Mouse (Mus musculus): ENCODE results near the gene Nrbp1. TPM values are rescaled to one million over a fixed set of nuclear protein-coding genes. Genes with fewer than 3 reads are reported as not detected.

Gene Nrbp1
- polyA plus RNA-seq, 1 experiment: 301 TPM

- Histone ChIP-seq H3K27me3 (ENCODE audit: control insufficient read depth, insufficient read depth, low read length) (no peaks in the 10 kb centered on the region), H3K36me3 (ENCODE audit: control insufficient read depth, insufficient read depth, low read length) (peaks cover 16% of the 10 kb centered on the region), H3K27ac (ENCODE audit: control insufficient read depth, insufficient read depth, low read length) (no peak overlapping the region), H3K4me3 (ENCODE audit: control insufficient read depth, insufficient read depth, low read length) (no peak overlapping the region), H3K4me1 (replicated peaks; ENCODE audit: control insufficient read depth, insufficient read depth, low read length) (0 out of 2 replicates have a peak, but pooled peaks cover 2% of the 10 kb centered on the region)
- 96% methylated on average over 8 of the region's 8 CpGs for WGBS
- TF ChIP-seq CTCF (IDR thresholded peaks at IDR 0.05; ENCODE audit: borderline replicate concordance, control insufficient read depth, extremely low read depth, insufficient read depth, low read length, poor library complexity): no peak
- no peak for TF ChIP-seq POLR2A (IDR thresholded peaks at IDR 0.05; ENCODE audit: control insufficient read depth, extremely low read depth, insufficient read depth, low read length, poor library complexity)
- DNase-seq: no peak
Observed at GRCm38 (mm10) chr5:31254901-31255300, 14.2 kb downstream of the Nrbp1 start.

GRCm38 (mm10) chr5:31255381-31255780 lies 14.7 kb downstream of the Nrbp1 start:
- WGBS: 98% methylated on average over 2 of the region's 2 CpGs
- no peak overlapping the region for H3K27ac ChIP-seq (ENCODE audit: control insufficient read depth, insufficient read depth, low read length)
- no peak overlapping the region for H3K4me3 ChIP-seq (ENCODE audit: control insufficient read depth, insufficient read depth, low read length)
- no peak for DNase-seq
- TF ChIP-seq CTCF (IDR thresholded peaks at IDR 0.05; ENCODE audit: borderline replicate concordance, control insufficient read depth, extremely low read depth, insufficient read depth, low read length, poor library complexity) (no peak), POLR2A (IDR thresholded peaks at IDR 0.05; ENCODE audit: control insufficient read depth, extremely low read depth, insufficient read depth, low read length, poor library complexity) (no peak)
- H3K4me1 ChIP-seq (replicated peaks; ENCODE audit: control insufficient read depth, insufficient read depth, low read length): 0 out of 2 replicates have a peak, but pooled peaks cover 2% of the 10 kb centered on the region
- H3K27me3 ChIP-seq (ENCODE audit: control insufficient read depth, insufficient read depth, low read length): no peaks in the 10 kb centered on the region
- H3K36me3 ChIP-seq (ENCODE audit: control insufficient read depth, insufficient read depth, low read length): peaks cover 11% of the 10 kb centered on the region

DNA sequence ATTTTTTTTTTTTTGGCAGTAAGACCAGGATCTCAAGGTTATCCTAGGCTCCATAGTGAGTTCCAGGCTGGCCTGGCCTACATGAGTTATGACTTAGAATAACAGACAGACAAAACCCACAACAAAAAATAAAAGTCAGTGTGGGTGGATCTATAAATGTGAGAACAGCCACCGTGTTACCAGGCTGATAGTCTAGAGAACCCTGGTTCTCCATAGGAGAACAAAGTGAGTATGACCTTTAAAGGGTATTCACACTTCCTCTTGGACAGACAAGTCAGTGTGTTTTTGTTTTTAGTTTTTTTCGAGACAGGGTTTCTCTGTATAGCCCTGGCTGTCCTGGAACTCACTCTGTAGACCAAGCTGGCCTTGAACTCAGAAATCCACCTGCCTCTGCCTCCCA lies 15.3 kb downstream of the Nrbp1 start:
- TF ChIP-seq POLR2A (IDR thresholded peaks at IDR 0.05; ENCODE audit: control insufficient read depth, extremely low read depth, insufficient read depth, low read length, poor library complexity): no peak
- TF ChIP-seq CTCF (IDR thresholded peaks at IDR 0.05; ENCODE audit: borderline replicate concordance, control insufficient read depth, extremely low read depth, insufficient read depth, low read length, poor library complexity): no peak
- H3K36me3 ChIP-seq (ENCODE audit: control insufficient read depth, insufficient read depth, low read length): peaks cover 5% of the 10 kb centered on the region
- WGBS: 64% methylated on average over 2 of the region's 2 CpGs

DNA sequence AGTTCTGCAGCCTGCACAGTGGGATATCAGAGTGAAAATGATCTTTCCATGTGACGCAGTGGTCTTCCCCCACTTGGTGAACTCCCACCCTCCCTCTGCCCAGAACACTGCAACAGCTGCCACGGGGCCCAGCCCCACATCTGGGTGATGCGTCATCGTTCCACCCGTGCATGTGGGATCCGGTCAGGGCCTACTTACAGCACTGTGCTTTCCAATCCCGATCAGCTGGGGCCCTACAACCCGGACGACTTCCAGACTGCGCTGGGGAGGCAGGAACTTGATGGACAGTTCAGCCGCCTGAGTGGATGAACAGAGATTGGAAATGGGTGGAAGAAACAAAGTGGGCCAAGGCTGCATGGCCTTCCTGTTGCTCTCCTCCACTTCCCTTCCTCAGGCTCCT lies 17.0 kb downstream of the Nrbp1 start:
- H3K4me1 ChIP-seq (replicated peaks; ENCODE audit: control insufficient read depth, insufficient read depth, low read length): no peaks in the 10 kb centered on the region
- 95% methylated on average over 11 of the region's 11 CpGs for WGBS
- H3K4me3 ChIP-seq (ENCODE audit: control insufficient read depth, insufficient read depth, low read length): no peak overlapping the region
- no peaks in the 10 kb centered on the region for H3K27me3 ChIP-seq (ENCODE audit: control insufficient read depth, insufficient read depth, low read length)
- TF ChIP-seq POLR2A (IDR thresholded peaks at IDR 0.05; ENCODE audit: control insufficient read depth, extremely low read depth, insufficient read depth, low read length, poor library complexity) (no peak), CTCF (IDR thresholded peaks at IDR 0.05; ENCODE audit: borderline replicate concordance, control insufficient read depth, extremely low read depth, insufficient read depth, low read length, poor library complexity) (no peak)
- DNase-seq: no peak
- no peaks in the 10 kb centered on the region for H3K36me3 ChIP-seq (ENCODE audit: control insufficient read depth, insufficient read depth, low read length)
- no peak overlapping the region for H3K27ac ChIP-seq (ENCODE audit: control insufficient read depth, insufficient read depth, low read length)

More for the DNA sequence above, 15.3 kb downstream of the Nrbp1 start:
- no peak overlapping the region for H3K4me3 ChIP-seq (ENCODE audit: control insufficient read depth, insufficient read depth, low read length)
- H3K27me3 ChIP-seq (ENCODE audit: control insufficient read depth, insufficient read depth, low read length): no peaks in the 10 kb centered on the region
- no peak for DNase-seq
- 0 out of 2 replicates have a peak, but pooled peaks cover 2% of the 10 kb centered on the region for H3K4me1 ChIP-seq (replicated peaks; ENCODE audit: control insufficient read depth, insufficient read depth, low read length)
- no peak overlapping the region for H3K27ac ChIP-seq (ENCODE audit: control insufficient read depth, insufficient read depth, low read length)

DNA sequence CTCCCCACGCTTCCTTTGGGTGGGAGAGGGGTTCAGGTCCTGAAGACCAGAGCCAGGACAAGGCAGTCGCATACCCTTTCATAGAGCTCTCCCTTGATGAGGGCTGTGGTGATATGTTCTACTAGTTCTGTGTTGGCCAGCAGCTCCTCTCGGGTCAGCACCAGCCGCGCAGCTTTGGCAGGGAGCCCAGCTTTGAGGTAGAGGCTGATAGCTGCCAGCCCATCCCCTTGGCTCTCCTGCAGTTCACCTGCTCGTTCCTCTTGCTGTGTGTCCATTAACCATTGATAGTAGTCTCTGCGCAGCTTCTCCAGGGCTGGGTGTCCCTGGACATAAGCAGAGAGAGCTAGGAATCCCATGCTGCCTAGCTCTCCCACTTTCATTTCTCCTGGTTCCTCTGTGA lies 25.4 kb downstream of the Nrbp1 start:
- no peak for DNase-seq

DNA sequence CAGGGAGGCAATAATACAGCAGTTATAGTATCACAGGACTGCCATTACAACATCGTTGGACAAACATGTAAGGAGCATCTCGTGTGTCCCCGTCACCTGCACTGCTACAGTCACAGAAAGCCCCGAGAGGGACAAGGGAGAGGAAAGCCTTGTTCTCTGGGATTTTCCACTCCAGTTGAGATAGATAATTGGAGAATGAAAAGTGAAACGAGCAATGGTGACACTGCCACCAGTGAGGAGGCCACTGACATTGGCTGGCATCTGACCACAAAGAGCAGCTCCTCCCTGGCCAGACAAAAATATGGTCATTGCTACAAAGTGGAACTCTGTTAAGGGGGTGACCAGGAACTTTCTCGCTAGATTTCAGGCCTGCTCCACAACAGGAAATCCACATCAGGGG lies 27.0 kb downstream of the Nrbp1 start:
- H3K27ac ChIP-seq (ENCODE audit: control insufficient read depth, insufficient read depth, low read length): no peak overlapping the region
- H3K4me3 ChIP-seq (ENCODE audit: control insufficient read depth, insufficient read depth, low read length): no peak overlapping the region
- DNase-seq: no peak
- no peaks in the 10 kb centered on the region for H3K27me3 ChIP-seq (ENCODE audit: control insufficient read depth, insufficient read depth, low read length)
- no peaks in the 10 kb centered on the region for H3K36me3 ChIP-seq (ENCODE audit: control insufficient read depth, insufficient read depth, low read length)
- WGBS: 68% methylated on average over 6 of the region's 6 CpGs
- TF ChIP-seq CTCF (IDR thresholded peaks at IDR 0.05; ENCODE audit: borderline replicate concordance, control insufficient read depth, extremely low read depth, insufficient read depth, low read length, poor library complexity) (no peak), POLR2A (IDR thresholded peaks at IDR 0.05; ENCODE audit: control insufficient read depth, extremely low read depth, insufficient read depth, low read length, poor library complexity) (no peak)
- H3K4me1 ChIP-seq (replicated peaks; ENCODE audit: control insufficient read depth, insufficient read depth, low read length): no peaks in the 10 kb centered on the region

More for the DNA sequence above, 25.4 kb downstream of the Nrbp1 start:
- Histone ChIP-seq H3K36me3 (ENCODE audit: control insufficient read depth, insufficient read depth, low read length) (no peaks in the 10 kb centered on the region), H3K4me3 (ENCODE audit: control insufficient read depth, insufficient read depth, low read length) (no peak overlapping the region), H3K4me1 (replicated peaks; ENCODE audit: control insufficient read depth, insufficient read depth, low read length) (no peaks in the 10 kb centered on the region), H3K27ac (ENCODE audit: control insufficient read depth, insufficient read depth, low read length) (no peak overlapping the region), H3K27me3 (ENCODE audit: control insufficient read depth, insufficient read depth, low read length) (no peaks in the 10 kb centered on the region)
- TF ChIP-seq CTCF (IDR thresholded peaks at IDR 0.05; ENCODE audit: borderline replicate concordance, control insufficient read depth, extremely low read depth, insufficient read depth, low read length, poor library complexity) (no peak), POLR2A (IDR thresholded peaks at IDR 0.05; ENCODE audit: control insufficient read depth, extremely low read depth, insufficient read depth, low read length, poor library complexity) (no peak)
- WGBS: 90% methylated on average over 7 of the region's 7 CpGs

DNA sequence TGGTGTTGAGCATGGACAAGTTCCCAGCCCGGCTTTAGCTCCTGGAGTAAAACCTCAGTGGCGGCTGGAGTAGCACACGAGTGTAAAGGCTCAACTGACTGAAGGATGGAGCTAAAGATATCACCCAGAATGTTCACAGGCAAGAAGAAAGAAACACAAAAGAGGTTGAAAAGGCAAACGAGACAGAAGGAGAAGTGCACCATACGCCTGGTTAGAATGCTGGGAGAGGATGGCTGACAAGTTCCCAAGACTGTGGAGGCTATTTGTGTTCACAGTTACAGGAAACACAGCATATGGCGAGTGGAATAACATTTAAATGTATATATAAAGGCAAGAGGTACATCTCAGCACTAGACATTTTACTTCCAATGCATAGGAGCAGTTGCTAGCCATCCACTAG lies 32.4 kb downstream of the Nrbp1 start:
- Histone ChIP-seq H3K27ac (ENCODE audit: control insufficient read depth, insufficient read depth, low read length) (no peak overlapping the region), H3K4me1 (replicated peaks; ENCODE audit: control insufficient read depth, insufficient read depth, low read length) (no peaks in the 10 kb centered on the region), H3K4me3 (ENCODE audit: control insufficient read depth, insufficient read depth, low read length) (no peak overlapping the region), H3K36me3 (ENCODE audit: control insufficient read depth, insufficient read depth, low read length) (no peaks in the 10 kb centered on the region), H3K27me3 (ENCODE audit: control insufficient read depth, insufficient read depth, low read length) (no peaks in the 10 kb centered on the region)
- 95% methylated on average over 6 of the region's 6 CpGs for WGBS
- no peak for DNase-seq
- TF ChIP-seq CTCF (IDR thresholded peaks at IDR 0.05; ENCODE audit: borderline replicate concordance, control insufficient read depth, extremely low read depth, insufficient read depth, low read length, poor library complexity) (no peak), POLR2A (IDR thresholded peaks at IDR 0.05; ENCODE audit: control insufficient read depth, extremely low read depth, insufficient read depth, low read length, poor library complexity) (no peak)

Data from thymus, adult 2 months (tissue).